Mouse (Mus musculus) monocyte, adult 2 months (primary cell): Measurements from ENCODE around the gene Arvcf.

Experiments
- DNase-seq, 2 experiments: peaks; one replicate each; pipeline ENCODE4 v3.0.0; 2022; ENCODE audit warnings: low spot score in 2 of 2, low read depth in 1 of 2

Arvcf gene

DNA sequence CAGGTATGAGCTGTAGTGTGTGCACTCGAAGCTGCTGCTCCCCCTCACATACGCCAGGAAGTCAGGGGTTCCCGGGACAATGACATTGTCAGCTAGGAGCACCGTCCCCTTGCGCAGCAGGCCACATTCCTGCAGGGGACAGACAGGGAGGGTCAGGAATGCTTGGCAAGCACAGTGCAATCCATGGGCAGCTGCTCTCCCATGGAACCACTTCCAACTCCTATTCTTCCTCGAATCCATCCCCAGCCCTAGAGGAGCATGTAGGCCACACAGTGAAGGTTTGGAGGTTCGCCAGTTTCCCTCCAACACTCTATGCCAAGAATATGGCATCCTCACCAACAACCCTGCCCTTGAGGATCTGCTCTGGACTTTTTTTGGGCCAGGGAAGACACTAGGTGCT, 59.9 kb downstream of the Arvcf start:
- no peak for DNase-seq

DNA sequence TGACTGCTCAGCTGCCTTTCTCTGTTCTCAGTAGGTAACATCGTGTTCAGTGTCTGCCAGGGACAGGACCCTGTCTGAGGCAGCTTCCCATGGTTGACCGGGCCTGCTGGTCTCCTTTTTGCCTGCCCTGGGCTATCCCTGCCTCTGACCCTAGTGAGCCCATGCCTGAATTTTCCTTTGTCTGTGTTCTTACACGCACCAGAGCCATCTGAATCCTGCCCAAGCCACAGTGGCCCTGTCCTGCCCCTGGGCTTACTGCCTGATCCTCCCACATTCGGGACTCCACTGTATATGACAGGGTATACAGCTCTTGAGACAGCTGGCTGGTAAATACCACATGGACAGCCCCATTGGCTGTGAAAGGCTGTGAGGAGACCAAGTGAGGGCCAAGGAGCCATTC, 61.8 kb downstream of the Arvcf start:
- no peak for DNase-seq

DNA sequence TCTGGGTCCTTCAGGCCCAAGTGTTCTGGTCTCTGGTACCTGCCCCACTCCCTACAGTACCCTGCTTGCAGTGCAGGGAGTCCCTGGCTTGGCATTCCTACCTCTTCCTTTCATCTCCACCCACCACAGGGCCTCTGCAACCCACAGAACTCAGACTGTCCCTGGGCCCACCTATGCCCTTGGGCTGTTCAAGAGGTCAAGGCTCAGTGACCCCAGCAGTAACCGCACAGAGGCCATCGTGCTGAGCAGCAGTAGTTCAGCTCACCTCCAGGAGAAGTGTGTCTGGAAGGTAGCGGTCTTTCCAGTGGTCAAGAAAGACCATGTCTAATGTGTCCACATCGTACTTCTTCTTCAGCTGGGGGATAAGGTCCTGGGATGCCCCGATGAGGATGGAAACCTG, 62.4 kb downstream of the Arvcf start:
- DNase-seq, result no peak

DNA sequence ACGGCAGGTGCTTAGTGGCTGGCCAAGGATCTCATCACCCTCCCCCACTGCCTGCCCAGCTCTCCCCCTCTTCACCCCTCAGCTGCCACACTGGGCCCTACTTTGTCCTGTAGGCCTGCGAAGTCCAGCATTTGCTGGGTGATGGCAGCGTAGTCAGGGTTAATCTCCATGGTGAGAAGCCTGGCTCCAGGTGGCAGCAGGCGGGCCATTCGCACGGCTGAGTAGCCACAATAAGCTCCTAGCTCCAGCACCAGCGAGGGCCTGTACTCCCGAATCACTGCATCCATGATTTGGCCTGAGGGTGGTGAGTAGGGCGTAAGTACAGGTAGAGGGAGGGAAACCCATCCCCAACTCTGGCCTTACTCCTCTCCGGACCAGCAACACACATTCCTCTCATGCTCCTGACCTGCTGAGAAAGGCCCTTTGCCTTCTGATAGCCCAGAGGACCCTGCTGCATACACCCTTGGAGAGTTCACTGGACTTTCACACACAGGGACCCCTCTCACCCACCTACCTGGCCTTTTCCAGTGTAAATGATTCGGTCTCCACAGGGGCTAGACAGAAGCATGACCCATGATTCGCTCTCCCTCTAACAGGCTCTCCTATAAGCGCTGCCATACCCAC, 63.2 kb downstream of the Arvcf start:
- DNase-seq, result no peak

DNA sequence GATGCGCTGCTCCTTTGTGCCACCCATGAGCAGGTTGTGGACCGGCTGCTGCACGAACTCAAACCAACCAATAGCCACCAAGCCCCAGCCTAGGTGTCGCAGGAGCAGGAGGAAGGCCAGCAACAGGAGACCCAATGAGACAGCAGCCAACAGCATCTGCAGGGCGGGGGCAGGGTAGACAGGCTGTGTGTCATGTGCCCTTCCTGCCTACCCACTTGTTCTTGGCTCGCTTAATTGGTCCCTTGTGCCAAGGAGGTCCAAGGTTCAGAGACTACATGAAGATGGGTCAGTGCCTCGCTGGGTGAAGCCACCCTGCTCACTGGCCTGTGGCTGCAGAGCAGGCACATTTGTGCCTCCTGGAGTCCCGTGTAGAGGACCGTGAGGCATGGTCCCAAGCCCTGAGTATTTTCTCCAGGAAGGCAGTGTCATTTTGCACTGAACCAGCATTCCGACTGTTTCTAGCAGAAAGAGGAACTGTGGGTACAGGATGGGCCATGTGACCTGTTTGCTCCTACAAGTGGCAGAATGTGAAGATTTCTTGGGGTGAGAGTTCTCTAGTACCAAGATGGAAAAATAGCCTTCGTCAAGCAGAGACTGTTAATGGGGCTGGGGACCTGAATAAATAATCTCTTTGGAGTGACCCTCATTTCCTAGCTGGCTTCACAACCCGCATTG, 64.0 kb downstream of the Arvcf start:
- peak in 1 of 2 experiments; percentile 28 for DNase-seq

DNA sequence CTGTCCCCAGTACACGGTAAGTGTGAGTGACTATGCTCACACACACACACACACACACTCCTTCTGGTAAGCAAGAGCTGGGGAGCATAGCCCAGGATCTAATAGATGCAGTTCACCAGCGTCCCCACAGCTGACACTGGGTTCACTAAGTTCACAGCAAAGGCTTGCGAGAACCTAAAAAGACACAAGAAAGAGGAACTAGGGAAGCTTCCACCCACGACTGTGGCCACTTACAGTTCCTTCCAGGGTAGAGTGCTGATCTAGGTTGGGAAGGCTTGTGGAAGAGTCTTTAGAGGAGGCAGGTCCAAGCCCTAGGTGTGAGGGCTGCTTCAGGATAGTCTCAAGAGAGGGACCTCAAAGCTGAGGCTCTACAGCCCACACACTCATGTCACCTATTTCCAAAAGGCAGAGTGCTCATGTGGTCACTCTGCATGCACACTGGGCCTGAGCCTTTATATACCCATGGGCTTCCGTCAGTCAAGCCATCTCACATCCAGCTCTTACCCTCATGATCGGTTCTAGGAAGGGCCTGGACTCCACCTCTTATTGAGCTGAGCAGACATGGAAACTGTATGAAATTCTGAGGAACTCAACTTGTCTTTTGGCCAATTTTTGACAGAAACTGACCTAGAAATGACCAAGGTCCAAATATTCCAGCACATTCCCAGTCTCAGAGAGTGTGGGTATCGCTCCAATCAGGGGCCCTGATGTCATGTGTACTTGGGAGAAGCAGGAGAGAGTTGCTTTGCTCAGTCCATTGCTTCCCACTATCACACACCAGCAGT, 65.2 kb downstream of the Arvcf start:
- peak; percentile 21 to 40 for DNase-seq

DNA sequence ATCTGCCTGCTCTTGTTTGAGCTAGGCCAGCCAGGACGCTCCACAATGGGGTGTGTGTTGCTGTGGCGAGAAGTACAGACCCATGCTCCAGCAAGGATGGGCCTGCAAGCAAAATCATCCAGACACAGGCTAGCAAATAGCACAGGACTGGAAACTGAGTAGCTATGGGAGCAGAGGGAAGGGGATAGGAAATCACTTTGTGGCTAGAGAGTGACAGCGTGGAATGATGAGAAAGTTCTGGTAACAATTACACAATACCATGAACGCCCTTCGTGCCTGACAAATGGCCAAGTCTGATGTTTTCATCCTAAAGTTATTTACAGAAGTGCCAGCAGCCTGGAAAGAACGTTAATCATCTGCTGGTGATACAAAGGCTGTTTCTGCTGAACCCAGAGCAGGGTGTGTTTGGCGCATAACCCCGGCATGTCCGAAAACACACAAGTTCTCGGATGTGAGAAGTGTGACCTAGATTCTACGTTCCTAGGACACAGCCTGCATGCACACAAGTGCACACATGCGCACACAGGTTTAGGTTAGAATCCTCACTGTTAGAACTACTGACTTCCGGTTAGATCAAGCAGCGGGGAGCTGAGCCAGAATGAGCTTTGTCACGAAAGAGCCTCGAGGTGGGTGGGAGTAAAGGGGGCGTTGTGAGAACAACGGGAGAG, 68.2 kb downstream of the Arvcf start:
- DNase-seq, result no peak

DNA sequence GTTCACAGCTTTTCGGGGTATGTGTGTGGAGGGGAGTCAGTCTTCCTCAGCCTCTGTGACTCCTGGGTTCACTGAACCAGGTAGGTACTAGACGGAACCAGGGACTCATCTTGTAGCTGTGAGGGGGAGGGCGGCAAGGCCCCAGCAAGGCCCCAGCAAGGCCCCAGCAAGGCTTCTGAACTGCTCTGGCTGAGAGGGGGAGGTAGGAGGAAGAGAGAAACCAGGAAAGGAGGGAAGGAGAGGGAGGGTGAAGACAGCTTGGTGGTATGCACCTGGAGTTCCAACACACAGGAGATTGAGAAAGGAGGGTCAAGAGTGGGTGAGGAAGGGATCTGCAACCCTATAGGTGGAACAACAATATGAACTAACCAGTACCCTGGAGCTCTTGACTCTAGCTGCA, 68.9 kb downstream of the Arvcf start:
- no peak for DNase-seq

- no peak for DNase-seq
Measured at GRCm38 (mm10) chr16:18417491-18417890, 69.5 kb downstream of the Arvcf start.

DNA sequence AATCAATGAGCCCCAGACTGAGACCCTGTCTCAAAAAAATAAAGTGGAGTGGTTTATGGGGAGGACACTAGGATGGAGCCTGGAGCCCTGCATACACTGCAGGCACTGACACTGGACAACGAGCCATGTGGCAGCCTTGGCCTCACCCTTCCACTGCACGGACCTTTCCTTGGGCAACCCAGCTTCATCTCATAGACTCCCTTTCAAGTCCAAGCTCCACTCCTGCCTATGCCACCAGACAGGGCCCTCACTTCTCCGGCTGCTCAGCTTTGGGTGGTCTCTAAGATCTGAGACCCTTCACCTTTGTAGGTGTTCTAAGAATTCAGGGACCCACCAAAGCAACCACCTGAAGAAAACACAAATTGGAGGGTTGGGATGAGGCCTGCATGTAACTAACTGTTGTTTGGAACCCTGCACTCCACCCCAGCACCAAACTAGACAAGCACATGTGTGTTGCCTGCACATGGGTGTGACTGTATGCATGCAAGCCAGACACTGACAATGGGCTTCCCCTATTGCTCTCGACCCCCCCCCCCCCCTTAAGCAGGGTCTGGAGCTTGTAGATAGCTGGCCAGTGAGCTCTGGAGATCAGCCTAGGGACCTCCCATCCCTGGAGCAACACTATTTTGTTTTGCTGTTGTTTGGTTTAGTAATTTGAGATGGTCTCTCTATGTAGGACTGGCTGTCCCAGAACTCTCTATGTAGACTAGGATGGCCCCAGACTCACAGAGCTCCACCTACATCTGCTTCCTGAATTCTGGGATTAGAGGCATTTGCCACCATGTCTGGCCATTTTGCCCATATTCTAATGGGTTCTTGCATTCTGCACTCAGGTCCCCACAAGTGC, 71.0 kb downstream of the Arvcf start:
- DNase-seq, result no peak

- no peak for DNase-seq
Measured at GRCm38 (mm10) chr16:18419603-18420026, 71.6 kb downstream of the Arvcf start.

DNA sequence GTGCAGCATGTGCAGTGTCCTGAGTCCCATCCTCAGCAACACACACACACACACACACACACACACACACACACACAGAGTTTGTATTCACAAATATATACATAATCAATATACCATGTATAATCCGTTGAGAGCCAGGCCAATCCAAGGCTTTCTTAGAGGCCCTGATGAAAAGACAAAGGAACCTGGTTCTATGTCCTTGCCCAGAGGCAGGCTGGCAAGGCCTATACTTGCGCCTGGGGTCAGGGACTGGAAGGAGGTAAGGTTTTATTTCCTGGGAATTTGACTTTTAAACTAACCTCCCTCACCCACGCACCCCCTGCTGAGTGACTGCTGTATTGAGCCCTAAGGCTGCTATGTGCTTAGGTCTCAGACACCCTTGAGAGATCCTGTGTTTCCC, 72.6 kb downstream of the Arvcf start:
- no peak for DNase-seq

DNA sequence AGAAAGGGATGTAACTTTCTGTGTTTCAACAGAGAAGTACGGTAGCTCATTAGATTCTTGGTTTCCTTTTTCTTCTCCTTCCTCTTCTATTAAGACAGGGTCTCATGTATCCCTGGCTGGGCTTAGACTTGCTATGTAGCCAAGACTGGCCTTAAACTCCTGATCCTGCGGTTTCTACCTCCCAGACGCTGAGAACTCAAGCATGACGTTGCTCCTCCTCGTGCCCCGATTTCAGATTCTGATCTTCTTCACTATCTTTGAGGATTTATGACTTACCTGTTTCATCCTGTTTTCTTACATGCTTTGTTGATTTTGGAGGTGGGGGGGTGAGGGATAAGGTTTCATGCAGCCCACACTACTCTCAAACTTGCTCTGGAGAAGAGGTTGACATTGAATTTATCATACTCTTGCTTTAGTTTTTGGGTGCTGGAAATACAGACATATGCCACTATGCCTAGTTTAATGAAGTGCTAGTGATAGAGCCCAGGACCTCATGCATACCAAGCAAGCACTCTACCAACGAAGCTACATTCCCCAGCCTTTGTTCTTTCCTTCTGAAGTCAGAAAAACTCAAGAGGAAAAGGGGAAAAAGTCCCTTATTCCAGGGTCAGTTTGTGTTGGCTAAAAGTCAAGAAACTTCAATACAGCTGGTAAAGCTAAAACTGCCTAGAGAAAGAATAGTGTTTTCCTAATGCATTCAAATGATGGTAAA, 75.4 kb downstream of the Arvcf start:
- DNase-seq, result no peak

GRCm38 (mm10) chr16:18423915-18424265, 75.9 kb downstream of the Arvcf start:
- no peak for DNase-seq

- DNase-seq, result no peak
Measured at GRCm38 (mm10) chr16:18424364-18425045, 76.5 kb downstream of the Arvcf start.

DNA sequence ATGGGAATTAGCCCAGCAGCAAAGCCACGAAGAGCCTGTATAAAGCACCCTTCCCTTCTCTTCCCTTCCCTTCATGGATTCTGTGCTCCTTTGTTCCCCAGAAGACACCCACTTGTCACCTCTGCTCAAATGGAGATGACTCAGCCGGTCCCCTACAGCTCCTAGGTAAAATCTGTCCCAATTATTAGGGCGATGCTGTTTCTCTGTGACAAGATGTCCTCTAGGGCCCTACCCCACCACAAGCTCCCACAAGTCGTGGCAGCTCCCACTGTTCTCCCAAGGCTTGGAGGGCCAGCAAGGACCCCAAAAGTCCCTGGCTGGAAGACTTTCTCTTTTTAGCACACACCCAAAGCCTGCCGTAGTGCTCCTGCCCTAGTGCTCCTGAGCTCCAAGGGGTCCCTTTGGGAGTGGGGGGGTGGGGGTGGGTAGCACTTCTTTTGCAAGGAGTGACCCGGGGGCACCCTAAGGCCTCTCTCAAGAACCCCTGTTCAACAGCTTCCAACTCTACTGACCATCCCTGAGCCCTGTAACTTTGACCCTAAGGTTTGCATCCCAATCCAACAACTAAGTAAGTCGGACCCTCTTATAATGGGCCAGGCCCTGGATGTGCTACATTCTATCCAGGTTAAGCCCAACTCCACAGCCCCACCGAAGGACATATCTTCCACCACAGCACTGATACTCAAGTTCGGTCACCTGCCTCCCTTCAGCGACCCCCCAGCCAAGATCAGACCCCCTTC, 77.7 kb downstream of the Arvcf start:
- no peak for DNase-seq

DNA sequence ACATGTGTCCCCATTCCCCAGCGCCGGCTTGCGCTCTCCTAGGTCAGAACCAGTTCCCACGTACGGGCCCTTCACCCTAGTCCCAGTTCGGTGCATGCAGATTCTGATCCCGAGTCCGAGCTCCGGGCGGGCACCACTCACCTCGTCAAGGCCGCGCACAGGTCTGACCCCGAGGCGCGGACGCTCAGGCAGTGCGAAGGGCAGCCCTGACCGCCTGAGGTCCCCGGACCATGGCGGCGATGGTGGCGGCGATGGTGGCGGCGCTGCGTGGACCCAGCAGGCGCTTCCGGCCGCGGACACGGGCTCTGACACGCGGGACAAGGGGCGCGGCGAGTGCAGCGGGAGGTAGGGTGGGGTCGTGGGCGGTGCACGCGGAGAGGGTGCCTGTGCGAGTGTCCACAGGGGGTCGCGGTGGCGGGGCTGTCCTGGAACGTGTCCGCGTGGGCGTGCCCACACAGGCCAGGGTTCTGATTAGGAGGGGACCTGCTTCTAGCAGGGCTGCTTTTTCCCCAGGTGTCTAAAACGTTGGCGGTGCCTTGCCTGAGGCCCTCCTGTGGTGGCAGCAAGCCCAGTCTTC, 78.3 kb downstream of the Arvcf start, which contains the start of gene Txnrd2:
Gene Txnrd2, plus strand, starts transcription at position 170 of the 577 bp plus-strand sequence.
- peak; percentile 36 to 57 for DNase-seq

DNA sequence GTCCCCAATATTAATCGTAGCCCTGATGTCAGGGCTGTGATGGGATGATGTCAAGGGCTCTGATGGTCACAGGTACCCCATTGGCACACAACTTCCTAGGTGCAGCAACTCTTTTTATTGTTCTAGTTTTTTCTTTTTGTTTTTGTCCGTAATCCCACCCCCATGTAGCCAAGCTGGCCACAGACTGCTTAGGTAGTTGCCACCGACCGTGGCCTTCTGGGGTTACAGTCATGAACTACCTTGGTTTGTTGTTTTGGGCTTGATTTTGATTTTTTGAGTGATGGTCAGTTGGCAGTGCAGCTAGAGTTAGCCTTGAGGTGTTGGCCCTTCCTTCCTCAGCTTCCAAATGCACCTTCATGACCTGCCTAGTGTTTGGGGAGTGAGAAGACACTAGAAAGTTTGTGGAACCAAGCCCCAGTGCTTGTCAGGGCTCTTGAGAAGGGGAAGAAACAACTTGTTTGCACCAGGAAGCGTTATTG, 78.9 kb downstream of the Arvcf start, which contains the start of gene Comt:
Gene Comt, minus strand, starts transcription at position 51 of the 479 bp plus-strand sequence.
- DNase-seq, result no peak
